Mouse (Mus musculus) CH12F3 (cell line): ENCODE measurements around the gene Tas2r143.

Experiments used
- in situ Hi-C: fragments of 300-500 bp; cut with MboI; formaldehyde crosslinking; loops from 2 replicates; pipeline ENCODE4 v1.14.3; 2020; ENCODE audit warnings: low sequenced_read_pairs

Tas2r143 gene

GRCm38 (mm10) chr6:42395960-42396809 lies 3.9 kb upstream of the Tas2r143 start:
- in situ Hi-C loops: no loop called here

- in situ Hi-C loops: no loop called here
These were observed 2.9 kb upstream of the Tas2r143 start for GRCm38 (mm10) chr6:42397041-42397657.

- in situ Hi-C loops: no loop called here
These were observed 1.8 kb upstream of the Tas2r143 start for GRCm38 (mm10) chr6:42398285-42398684.

- in situ Hi-C loops: no loop called here
These were observed 1.0 kb upstream of the Tas2r143 start for GRCm38 (mm10) chr6:42398998-42399397.

GRCm38 (mm10) chr6:42405134-42405533 lies 5.1 kb downstream of the Tas2r143 start, which contains the start of gene Tas2r135:
Gene Tas2r135, plus strand, starts transcription at chr6:42405434.
- in situ Hi-C loops: no loop called here

GRCm38 (mm10) chr6:42419443-42419842 lies 19.4 kb downstream of the Tas2r143 start:
- in situ Hi-C loops: no loop called here

- in situ Hi-C loops: no loop called here
These were observed 21.4 kb downstream of the Tas2r143 start for GRCm38 (mm10) chr6:42421439-42421838.

- in situ Hi-C loops: no loop called here
These were observed 24.4 kb downstream of the Tas2r143 start for GRCm38 (mm10) chr6:42424472-42424871.

GRCm38 (mm10) chr6:42426337-42426736 lies 26.3 kb downstream of the Tas2r143 start:
- in situ Hi-C loops: no loop called here

GRCm38 (mm10) chr6:42433554-42433953 lies 33.5 kb downstream of the Tas2r143 start:
- in situ Hi-C loops: no loop called here

GRCm38 (mm10) chr6:42434446-42434845 lies 34.4 kb downstream of the Tas2r143 start, which contains the start of gene Tas2r126:
Gene Tas2r126, plus strand, starts transcription at chr6:42434535.
- in situ Hi-C loops: no loop called here

- in situ Hi-C loops: no loop called here
These were observed 35.5 kb downstream of the Tas2r143 start for GRCm38 (mm10) chr6:42435490-42435889.

GRCm38 (mm10) chr6:42441395-42441794 lies 41.4 kb downstream of the Tas2r143 start:
- in situ Hi-C loops: no loop called here

- in situ Hi-C loops: no loop called here
These were observed 44.5 kb downstream of the Tas2r143 start for GRCm38 (mm10) chr6:42444491-42444890.

- in situ Hi-C loops: no loop called here
These were observed 47.3 kb downstream of the Tas2r143 start for GRCm38 (mm10) chr6:42447381-42447780.
